Mouse (Mus musculus) stomach, embryonic 16.5 days (tissue): ENCODE measurements around the gene Astn1. TPM values are rescaled to one million over a fixed set of nuclear protein-coding genes. Genes with fewer than 3 reads are reported as not detected.
A peak's percentile ranks its signal among the peaks of the same experiment; 100 is the strongest.

Source experiments
- ATAC-seq: fragments of 200-750 bp; cut with Nextera tagmentation; 2 replicates; pipeline ENCODE4 v1.8.0; 2017; ENCODE audit warnings: moderate number of reproducible peaks, moderate TSS enrichment; ENCODE audit not compliant: insufficient read depth, low FRiP score
- H3K27ac ChIP-seq: fragments of 300-500 bp; sonication (generic); 2 replicates; pipeline ENCODE4 v1.5.1; 2014; ENCODE audit warnings: low read length
- H3K27me3 ChIP-seq: fragments of 300-500 bp; sonication (generic); 2 replicates; pipeline ENCODE4 v1.6.1; 2014; ENCODE audit warnings: low read length, control low read depth, mixed read lengths; ENCODE audit not compliant: control insufficient read depth, insufficient read depth
- H3K36me3 ChIP-seq: fragments of 300-500 bp; sonication (generic); 2 replicates; pipeline ENCODE4 v1.6.1; 2014; ENCODE audit warnings: low read length; ENCODE audit not compliant: control insufficient read depth, insufficient read depth
- H3K4me1 ChIP-seq: fragments of 300-500 bp; sonication (generic); 2 replicates; pipeline ENCODE4 v1.6.1; 2014; ENCODE audit warnings: low read length, control low read depth, mixed read lengths; ENCODE audit not compliant: control insufficient read depth, insufficient read depth
- H3K4me2 ChIP-seq: fragments of 300-500 bp; sonication (generic); 2 replicates; pipeline ENCODE4 v1.6.1; 2014; ENCODE audit warnings: low read depth, low read length, mixed read lengths
- H3K4me3 ChIP-seq: fragments of 300-500 bp; sonication (generic); replicated peaks from 2 replicates; pipeline ENCODE4 v1.5.1; 2014; ENCODE audit warnings: mild to moderate bottlenecking, low read length
- H3K9ac ChIP-seq: fragments of 300-500 bp; sonication (generic); 2 replicates; pipeline ENCODE4 v1.6.1; 2014; ENCODE audit warnings: low read length
- H3K9me3 ChIP-seq: fragments of 300-500 bp; sonication (generic); replicated peaks from 2 replicates; pipeline ENCODE4 v1.6.1; 2016; ENCODE audit warnings: low read length, control low read depth; ENCODE audit not compliant: control insufficient read depth
- WGBS: fragments of 180-500 bp; shearing (Covaris S2); extraction: QIAGEN DNeasy Blood & Tissue Kit; methylation state at CpG from one replicate; pipeline ENCODE4 v1.1.7; 2014; 5-methylcytosine and 5-hydroxymethylcytosine counted together
- microRNA counts: library from miRNA; unstranded; fragments of <30 nt; microRNA quantifications from one replicate; lab custom pipeline; 2016
- microRNA-seq: library from miRNA; unstranded; fragments of <30 nt; microRNA quantifications from one replicate; pipeline ENCODE4, GENCODE M21; 2016
- polyA plus RNA-seq: library from polyadenylated mRNA; unstranded; fragments of >200 nt; fragmentation: Nextera tagmentation; extraction: Ambion mirVana; gene quantifications from 2 replicates; pipeline ENCODE4 v1.2.1, GENCODE M21; 2015

Gene Astn1
- polyA plus RNA-seq, 1 experiment from 2014 or later, result 1.2 TPM

- no peak for ATAC-seq
- H3K4me3 ChIP-seq, result no peak overlapping the region
- 82% methylated on average over 5 of the region's 5 CpGs for WGBS
- no peaks in the 10 kb centered on the region for H3K36me3 ChIP-seq
- no peaks in the 10 kb centered on the region for H3K4me1 ChIP-seq
- no peak overlapping the region for H3K4me2 ChIP-seq
- H3K27me3 ChIP-seq, result no peaks in the 10 kb centered on the region
- no peak overlapping the region for H3K27ac ChIP-seq
- no peaks in the 10 kb centered on the region for H3K9me3 ChIP-seq
- no peak overlapping the region for H3K9ac ChIP-seq
Measured at GRCm38 (mm10) chr1:158740949-158741348, 378.9 kb downstream of the Astn1 start.

MicroRNAs encoded within 50 kb of the gene (microRNA counts, 519-probe panel; counts per million panel counts)
- 2,258 counts per million, percentile 48 among the panel's probes with 10 or more counts for microRNA mmu-miR-488 (lab: Ali Mortazavi, UCI)

Small RNAs within 50 kb of the gene (microRNA-seq; reads per million reads assigned to microRNA genes)
- gene Mir488, result 9.6 reads per million, percentile 31 among the genes with 10 or more reads in this experiment

Other genes starting within 250 kb of the Astn1 start
- gene Brinp2, start 5.9 kb upstream of the Astn1 start, polyA plus RNA-seq, result 1.4 and 1.9 TPM in 2 replicates